Mouse (Mus musculus): ENCODE results near the gene Lef1. TPM values are rescaled to one million over a fixed set of nuclear protein-coding genes. Genes with fewer than 3 reads are reported as not detected.

Gene Lef1
- total and polyA plus RNA-seq, 3 experiments: 0.18 to 0.54 TPM; not detected in 1

GRCm38 (mm10) chr3:131182158-131182557 lies 71.9 kb downstream of the Lef1 start:
- Histone ChIP-seq H3K27me3 (ENCODE audit: control insufficient read depth in 1 of 2, insufficient read depth in 2 of 2, low read length in 2 of 2) (no peaks in the 10 kb centered on the region), H3K36me3 (ENCODE audit: control insufficient read depth in 1 of 2, insufficient read depth in 2 of 2, low read length in 2 of 2) (no peaks in the 10 kb centered on the region), H3K4me1 (ENCODE audit: control insufficient read depth in 1 of 2, insufficient read depth in 2 of 2, low read length in 2 of 2) (no peaks in the 10 kb centered on the region), H3K9me3 (replicated peaks; ENCODE audit: insufficient read depth, low read length) (no peaks in the 10 kb centered on the region), H3K79me2 (ENCODE audit: control insufficient read depth, insufficient read depth, low read length, poor library complexity) (no peaks in the 10 kb centered on the region), H3K9ac (ENCODE audit: control insufficient read depth, low read depth, low read length, poor library complexity, severe bottlenecking) (no peak overlapping the region), H3K4me3 (ENCODE audit: control insufficient read depth in 1 of 2, insufficient read depth in 1 of 2, low read depth in 2 of 2, low read length in 2 of 2) (no peak overlapping the region), H3K27ac (ENCODE audit: control insufficient read depth, low read depth, low read length) (no peak overlapping the region)
- no peak for DNase-seq (ENCODE audit: low read depth, low spot score)
- TF ChIP-seq TCF12 (IDR thresholded peaks at IDR 0.05; ENCODE audit: low read depth, low read length) (no peak), POLR2AphosphoS2 (IDR thresholded peaks at IDR 0.05; ENCODE audit: low read length) (no peak), POLR2AphosphoS5 (IDR thresholded peaks at IDR 0.05; ENCODE audit: borderline replicate concordance, low read depth, low read length) (no peak), MAX (IDR thresholded peaks at IDR 0.05; ENCODE audit: low read length) (no peak), MXI1 (IDR thresholded peaks at IDR 0.05; ENCODE audit: low read depth, low read length) (no peak), CHD2 (IDR thresholded peaks at IDR 0.05; ENCODE audit: low read length) (no peak), MAZ (IDR thresholded peaks at IDR 0.05; ENCODE audit: low read depth, low read length) (no peak), CHD1 (IDR thresholded peaks at IDR 0.05; ENCODE audit: low read depth, low read length) (no peak), JUND (IDR thresholded peaks at IDR 0.05; ENCODE audit: low read depth, low read length) (no peak), MEF2A (IDR thresholded peaks at IDR 0.05; ENCODE audit: extremely low read depth, insufficient replicate concordance, low read depth, low read length, poor library complexity, severe bottlenecking) (no peak), USF1 (IDR thresholded peaks at IDR 0.05; ENCODE audit: low read depth, low read length) (no peak), MAFK (IDR thresholded peaks at IDR 0.05; ENCODE audit: borderline replicate concordance, low read depth, low read length) (no peak), RCOR1 (IDR thresholded peaks at IDR 0.05; ENCODE audit: low read depth, low read length) (no peak), POLR2A (IDR thresholded peaks at IDR 0.05; ENCODE audit: control insufficient read depth in 1 of 2, insufficient read depth in 1 of 2, low read depth in 1 of 2, low read length in 2 of 2, poor library complexity in 1 of 2) (no peak), MYC (IDR thresholded peaks at IDR 0.05; ENCODE audit: low read depth, low read length) (no peak), NELFE (IDR thresholded peaks at IDR 0.05; ENCODE audit: low read depth, low read length) (no peak), SIN3A (IDR thresholded peaks at IDR 0.05; ENCODE audit: low read length) (no peak), MYB (IDR thresholded peaks at IDR 0.05; ENCODE audit: low read depth, low read length) (no peak), GABPA (IDR thresholded peaks at IDR 0.05; ENCODE audit: low read depth, low read length) (no peak)

- H3K27ac ChIP-seq (ENCODE audit: control insufficient read depth, low read depth, low read length): no peak overlapping the region
- H3K4me3 ChIP-seq (ENCODE audit: control insufficient read depth in 1 of 2, insufficient read depth in 1 of 2, low read depth in 2 of 2, low read length in 2 of 2): no peak overlapping the region
- DNase-seq (ENCODE audit: low read depth, low spot score): no peak
- H3K36me3 ChIP-seq (ENCODE audit: control insufficient read depth in 1 of 2, insufficient read depth in 2 of 2, low read length in 2 of 2): no peaks in the 10 kb centered on the region
- no peaks in the 10 kb centered on the region for H3K4me1 ChIP-seq (ENCODE audit: control insufficient read depth in 1 of 2, insufficient read depth in 2 of 2, low read length in 2 of 2)
- no peaks in the 10 kb centered on the region for H3K79me2 ChIP-seq (ENCODE audit: control insufficient read depth, insufficient read depth, low read length, poor library complexity)
- H3K9ac ChIP-seq (ENCODE audit: control insufficient read depth, low read depth, low read length, poor library complexity, severe bottlenecking): no peak overlapping the region
- H3K9me3 ChIP-seq (replicated peaks; ENCODE audit: insufficient read depth, low read length): no peaks in the 10 kb centered on the region
- H3K27me3 ChIP-seq (ENCODE audit: control insufficient read depth in 1 of 2, insufficient read depth in 2 of 2, low read length in 2 of 2): no peaks in the 10 kb centered on the region
- TF ChIP-seq E2F4 (IDR thresholded peaks at IDR 0.05; ENCODE audit: borderline replicate concordance, low read depth, low read length): no peak
- no peak for TF ChIP-seq POLR2AphosphoS5 (IDR thresholded peaks at IDR 0.05; ENCODE audit: borderline replicate concordance, low read depth, low read length)
- TF ChIP-seq CHD1 (IDR thresholded peaks at IDR 0.05; ENCODE audit: low read depth, low read length): no peak
- TF ChIP-seq MXI1 (IDR thresholded peaks at IDR 0.05; ENCODE audit: low read depth, low read length): no peak
- TF ChIP-seq GATA1 (IDR thresholded peaks at IDR 0.05; ENCODE audit: low read depth, low read length): no peak
- TF ChIP-seq UBTF (IDR thresholded peaks at IDR 0.05; ENCODE audit: borderline replicate concordance, insufficient read depth, low read depth, low read length): no peak
- no peak for TF ChIP-seq BHLHE40 (IDR thresholded peaks at IDR 0.05; ENCODE audit: borderline replicate concordance, low read depth, low read length)
- no peak for TF ChIP-seq SIN3A (IDR thresholded peaks at IDR 0.05; ENCODE audit: low read length)
Measured at GRCm38 (mm10) chr3:131186193-131186592, 75.9 kb downstream of the Lef1 start.

All from MEL (cell line).